Mouse (Mus musculus): ENCODE measurements at regions not wholly inside any gene's neighbourhood (a gene's known extent, or its start where the extent isn't known, plus 50 kb on each side); places are given as distances from the start of the nearest gene placed in this dataset.

- Histone ChIP-seq H3K27ac (replicated peaks) (no peak overlapping the region), H3K4me1 (no peaks in the 10 kb centered on the region), H3K4me3 (no peak overlapping the region), H3K9me3 (no peaks in the 10 kb centered on the region), H3K27me3 (replicated peaks; ENCODE audit: low read depth, poor library complexity, severe bottlenecking) (no peaks in the 10 kb centered on the region), H3K36me3 (replicated peaks) (no peaks in the 10 kb centered on the region)
- no peak for DNase-seq (ENCODE audit: low spot score)
- WGBS, result 91% methylated on average over 8 of the region's 8 CpGs
Measured at GRCm38 (mm10) chr6:144870949-144871348, 89.2 kb upstream of the Sox5 start.

GRCm38 (mm10) chr6:144867333-144867732, 85.6 kb upstream of the Sox5 start:
- DNase-seq (ENCODE audit: low spot score), result no peak
- Histone ChIP-seq H3K4me1 (no peaks in the 10 kb centered on the region), H3K27me3 (replicated peaks; ENCODE audit: low read depth, poor library complexity, severe bottlenecking) (no peaks in the 10 kb centered on the region), H3K27ac (replicated peaks) (no peak overlapping the region), H3K4me3 (no peak overlapping the region), H3K36me3 (replicated peaks) (no peaks in the 10 kb centered on the region), H3K9me3 (no peaks in the 10 kb centered on the region)
- WGBS, result 85% methylated on average over 9 of the region's 9 CpGs

- no peak for DNase-seq (ENCODE audit: low spot score)
- Histone ChIP-seq H3K4me3 (no peak overlapping the region), H3K36me3 (replicated peaks) (no peaks in the 10 kb centered on the region), H3K27me3 (replicated peaks; ENCODE audit: low read depth, poor library complexity, severe bottlenecking) (no peaks in the 10 kb centered on the region), H3K4me1 (peaks cover 4% of the 10 kb centered on the region; the same call in 1 of the 2 replicates), H3K9me3 (no peaks in the 10 kb centered on the region), H3K27ac (replicated peaks) (no peak overlapping the region)
- WGBS, result 83% methylated on average over 6 of the region's 6 CpGs
Measured at GRCm38 (mm10) chr6:144864026-144864425, 82.2 kb upstream of the Sox5 start.

- no peaks in the 10 kb centered on the region for H3K27me3 ChIP-seq (replicated peaks; ENCODE audit: low read depth, poor library complexity, severe bottlenecking)
- no peak overlapping the region for H3K4me3 ChIP-seq
- no peak overlapping the region for H3K27ac ChIP-seq (replicated peaks)
- H3K36me3 ChIP-seq (replicated peaks), result no peaks in the 10 kb centered on the region
- WGBS, result 83% methylated on average over 3 of the region's 3 CpGs
- DNase-seq (ENCODE audit: low spot score), result no peak
- H3K9me3 ChIP-seq, result no peaks in the 10 kb centered on the region
- peaks cover 4% of the 10 kb centered on the region; the same call in 1 of the 2 replicates for H3K4me1 ChIP-seq
Measured at GRCm38 (mm10) chr6:144863430-144863994, 81.7 kb upstream of the Sox5 start.

- H3K4me1 ChIP-seq, result no peaks in the 10 kb centered on the region
- WGBS, result 75% methylated on average over 3 of the region's 3 CpGs
- no peaks in the 10 kb centered on the region for H3K36me3 ChIP-seq (replicated peaks)
- 0 out of 2 replicates have a peak, but pooled peaks cover 4% of the 10 kb centered on the region for H3K27me3 ChIP-seq (replicated peaks; ENCODE audit: low read depth, poor library complexity, severe bottlenecking)
- peaks cover 5% of the 10 kb centered on the region; the same call in 1 of the 2 replicates for H3K9me3 ChIP-seq
- no peak for DNase-seq (ENCODE audit: low spot score)
- no peak overlapping the region for H3K4me3 ChIP-seq
- no peak overlapping the region for H3K27ac ChIP-seq (replicated peaks)
Measured at GRCm38 (mm10) chr6:144841510-144841909, 59.7 kb upstream of the Sox5 start.

GRCm38 (mm10) chr6:144839383-144839782, 57.6 kb upstream of the Sox5 start:
- 90% methylated on average over 1 of the region's 1 CpGs for WGBS
- 0 out of 2 replicates have a peak, but pooled peaks cover 4% of the 10 kb centered on the region for H3K27me3 ChIP-seq (replicated peaks; ENCODE audit: low read depth, poor library complexity, severe bottlenecking)
- peaks cover 5% of the 10 kb centered on the region; the same call in 1 of the 2 replicates for H3K9me3 ChIP-seq
- no peak overlapping the region for H3K4me3 ChIP-seq
- H3K36me3 ChIP-seq (replicated peaks), result no peaks in the 10 kb centered on the region
- no peak for DNase-seq (ENCODE audit: low spot score)
- peaks cover 9% of the 10 kb centered on the region for H3K4me1 ChIP-seq
- H3K27ac ChIP-seq (replicated peaks), result no peak overlapping the region

- 32% methylated on average over 19 of the region's 19 CpGs for WGBS
- no peaks in the 10 kb centered on the region for H3K9me3 ChIP-seq
- H3K27ac ChIP-seq (replicated peaks), result peak overlapping the region; percentile 62
- H3K4me3 ChIP-seq, result no peak overlapping the region; the same call in 1 of the 2 replicates
- H3K4me1 ChIP-seq, result peaks cover 13% of the 10 kb centered on the region
- H3K27me3 ChIP-seq (replicated peaks; ENCODE audit: low read depth, poor library complexity, severe bottlenecking), result 0 out of 2 replicates have a peak, but pooled peaks cover 4% of the 10 kb centered on the region
- DNase-seq (ENCODE audit: low spot score), result peak; percentile 48
- no peaks in the 10 kb centered on the region for H3K36me3 ChIP-seq (replicated peaks)
Measured at GRCm38 (mm10) chr6:144834323-144835183, 52.8 kb upstream of the Sox5 start.
